Mouse (Mus musculus) kidney, postnatal 4 days (tissue): ENCODE measurements around the gene Prpf6.

Experiments used
- DNase-seq, 2 experiments: peaks; one replicate each; pipeline ENCODE4 v3.0.0; 2021; ENCODE audit warnings: mixed read lengths in 2 of 2

The Prpf6 gene

DNA sequence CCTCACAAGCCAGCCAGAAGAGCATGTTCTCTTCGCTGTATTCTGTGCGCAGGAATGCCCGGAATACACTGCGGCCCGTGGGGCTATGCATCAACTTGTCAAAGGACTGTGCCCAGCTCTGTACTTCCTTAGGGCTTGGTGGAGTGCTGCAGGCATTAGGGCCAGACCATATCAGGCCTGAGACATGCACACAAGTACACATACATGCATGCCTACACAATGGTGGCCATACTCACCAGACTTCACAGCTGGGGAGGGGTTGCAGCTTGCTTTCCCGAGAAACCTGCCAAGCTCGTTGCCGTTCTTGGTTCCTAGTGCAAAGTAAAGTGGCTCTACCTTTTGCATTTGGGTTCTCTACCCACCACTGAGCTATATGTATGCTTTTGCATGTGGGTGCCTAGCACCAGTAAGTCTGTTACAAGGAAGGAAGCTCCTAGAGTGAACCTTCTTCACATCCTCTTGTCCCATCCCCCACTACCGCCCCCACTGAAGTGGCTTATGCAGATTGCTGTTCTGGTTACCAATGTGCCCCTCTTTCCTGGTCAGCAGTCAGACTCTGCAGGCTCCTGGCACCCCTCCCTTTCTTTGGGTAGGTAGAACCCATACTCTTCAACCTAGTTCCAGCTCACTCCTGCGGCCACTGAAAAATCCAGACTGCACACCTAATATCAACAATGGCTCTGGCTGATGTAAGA lies 97.9 kb downstream of the Prpf6 start:
- no peak for DNase-seq

DNA sequence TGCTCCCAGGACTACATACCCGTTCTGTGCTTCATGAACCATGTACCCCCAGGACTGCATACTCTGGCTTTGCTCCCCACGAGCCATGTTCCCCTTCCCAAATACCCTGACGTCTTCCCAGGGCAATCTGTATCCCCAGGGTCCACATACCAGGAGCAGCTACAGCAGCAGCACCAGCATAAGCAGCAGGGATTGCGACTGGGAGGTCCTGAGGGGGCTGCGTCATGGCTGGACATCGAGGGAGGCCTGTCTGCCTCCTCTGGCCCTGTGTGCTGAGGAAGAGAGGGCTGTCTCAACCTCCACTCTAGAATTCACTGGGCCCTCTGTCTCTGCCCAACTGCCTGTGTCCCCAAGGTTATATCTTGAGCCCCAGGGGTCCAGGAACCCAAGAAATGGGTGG lies 99.4 kb downstream of the Prpf6 start:
- DNase-seq, result no peak

DNA sequence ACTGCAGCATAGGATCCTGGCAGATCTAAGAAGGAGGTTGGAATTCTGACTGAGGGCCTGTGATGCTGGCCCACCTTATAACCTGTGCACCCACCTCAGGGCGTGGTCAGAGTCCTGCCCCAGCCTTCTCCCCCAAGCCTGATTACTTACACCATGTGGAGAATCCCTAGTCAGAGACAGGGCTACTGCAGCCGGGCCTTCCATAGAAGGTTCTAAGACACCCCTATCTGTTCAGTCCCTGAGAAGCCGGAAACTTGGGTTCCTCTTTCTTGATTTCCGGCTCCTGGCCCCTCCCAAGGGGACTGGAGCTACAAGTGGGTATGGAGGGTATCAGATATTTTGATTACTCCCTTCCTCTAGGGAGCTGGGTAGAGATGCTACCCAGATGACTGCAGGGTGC lies 99.9 kb downstream of the Prpf6 start:
- no peak for DNase-seq

DNA sequence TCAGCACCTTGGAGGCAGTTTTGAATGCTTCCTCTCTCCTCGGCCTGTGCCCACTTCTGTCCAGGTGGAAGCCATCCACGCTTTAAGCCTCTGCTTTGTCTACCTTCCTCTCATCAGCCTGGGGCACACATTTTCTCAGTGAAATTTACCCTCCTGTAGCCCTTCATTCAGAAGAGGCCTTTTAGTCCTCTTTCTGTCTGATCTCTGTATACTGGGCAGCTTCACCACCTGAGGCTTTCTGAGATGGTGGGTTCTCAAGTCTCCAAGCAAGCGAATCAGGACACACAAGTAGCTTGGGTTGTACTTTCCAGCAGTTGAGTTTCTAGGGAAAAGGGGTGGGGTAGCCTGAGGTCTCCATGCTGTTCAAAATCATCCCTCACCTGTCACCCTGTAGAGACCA lies 100.6 kb downstream of the Prpf6 start:
- no peak for DNase-seq

DNA sequence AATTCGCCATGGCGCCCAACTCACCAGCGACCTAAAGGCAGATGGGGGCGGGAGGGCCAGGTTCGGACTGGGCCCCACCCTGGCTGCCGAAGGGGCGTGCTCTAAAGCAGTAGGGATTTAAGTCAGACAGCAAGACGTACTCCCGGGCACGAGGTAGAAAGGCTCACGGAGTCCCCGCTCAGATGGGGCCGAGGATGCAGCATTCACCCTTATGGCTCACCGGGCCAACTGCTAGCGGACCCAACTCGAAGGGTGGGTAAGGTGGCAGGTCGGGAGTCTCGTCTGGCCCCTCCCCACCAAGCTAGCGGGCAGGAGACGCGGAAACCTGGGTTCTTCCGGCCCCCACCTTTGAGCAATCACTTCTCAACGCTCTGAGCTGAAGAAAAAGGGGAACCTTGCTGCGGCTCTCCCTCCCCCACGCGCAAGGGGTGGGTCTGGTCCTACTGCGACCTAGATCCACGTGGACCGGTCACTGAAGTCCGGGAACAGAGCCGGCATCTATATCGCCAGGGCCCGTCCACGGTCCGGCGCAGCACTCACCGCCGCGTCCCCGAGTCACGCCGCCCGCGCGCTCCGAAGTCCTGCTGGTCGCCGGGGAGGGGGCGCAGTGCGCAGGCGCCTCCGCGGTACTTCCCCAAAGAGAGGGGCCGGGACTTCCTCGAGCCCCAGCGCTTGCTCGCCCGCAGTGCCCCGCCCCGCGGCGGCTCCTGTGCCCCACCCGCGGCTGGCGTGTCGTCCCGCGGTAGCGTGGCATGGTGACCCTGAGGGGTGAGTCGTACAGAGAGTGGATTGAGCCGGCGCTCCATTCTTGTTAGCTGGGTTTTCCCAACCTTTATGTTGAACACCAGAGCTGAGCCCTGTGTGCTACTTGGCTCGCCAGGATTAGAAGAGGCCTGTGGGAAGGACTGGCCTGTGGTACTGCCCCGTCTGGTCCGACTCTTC lies 101.9 kb downstream of the Prpf6 start, which contains the start of gene Rgs19:
Gene Rgs19 (minus strand): TSS at position 639 of the 942 bp plus-strand sequence.
- DNase-seq, result peak; percentile 83 to 88

DNA sequence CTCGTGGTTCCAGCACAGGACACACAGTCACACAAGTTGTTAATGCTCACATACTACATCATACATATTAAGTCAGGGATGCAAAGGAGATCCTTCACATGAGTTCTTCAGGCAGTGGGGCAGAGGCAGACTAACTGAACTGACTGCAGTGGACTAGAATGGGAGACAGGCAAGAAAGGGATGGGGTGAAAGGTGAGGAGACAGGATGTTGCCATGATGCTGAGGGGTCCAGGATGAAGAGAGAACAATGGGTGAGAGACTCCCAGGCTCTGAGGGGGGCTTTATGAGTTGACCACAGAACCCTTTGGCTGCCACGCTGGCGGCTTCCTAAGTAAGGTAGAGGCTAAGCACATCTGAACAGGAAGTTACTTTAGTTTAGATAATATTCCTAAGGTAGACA lies 102.9 kb downstream of the Prpf6 start:
- DNase-seq, result no peak

DNA sequence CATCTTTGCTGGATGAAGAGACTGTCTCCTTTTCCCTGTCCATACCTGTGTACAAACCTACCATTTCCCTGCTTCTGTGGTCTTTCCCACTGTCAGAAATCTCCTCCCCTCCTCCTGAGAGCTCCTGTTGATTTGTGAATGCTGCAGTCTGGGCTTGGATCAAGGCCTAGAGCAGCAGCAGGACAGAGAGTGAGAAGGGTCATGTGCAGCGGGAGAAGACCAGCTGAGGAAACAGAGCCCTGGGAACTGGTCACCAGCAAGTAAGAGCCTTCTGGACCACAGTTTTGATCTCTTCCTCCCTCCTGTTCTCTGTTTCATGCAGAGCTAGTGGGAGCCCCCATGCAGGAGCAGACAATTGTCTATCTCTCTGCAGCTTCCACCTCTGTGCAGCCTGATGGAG lies 104.1 kb downstream of the Prpf6 start:
- no peak for DNase-seq

DNA sequence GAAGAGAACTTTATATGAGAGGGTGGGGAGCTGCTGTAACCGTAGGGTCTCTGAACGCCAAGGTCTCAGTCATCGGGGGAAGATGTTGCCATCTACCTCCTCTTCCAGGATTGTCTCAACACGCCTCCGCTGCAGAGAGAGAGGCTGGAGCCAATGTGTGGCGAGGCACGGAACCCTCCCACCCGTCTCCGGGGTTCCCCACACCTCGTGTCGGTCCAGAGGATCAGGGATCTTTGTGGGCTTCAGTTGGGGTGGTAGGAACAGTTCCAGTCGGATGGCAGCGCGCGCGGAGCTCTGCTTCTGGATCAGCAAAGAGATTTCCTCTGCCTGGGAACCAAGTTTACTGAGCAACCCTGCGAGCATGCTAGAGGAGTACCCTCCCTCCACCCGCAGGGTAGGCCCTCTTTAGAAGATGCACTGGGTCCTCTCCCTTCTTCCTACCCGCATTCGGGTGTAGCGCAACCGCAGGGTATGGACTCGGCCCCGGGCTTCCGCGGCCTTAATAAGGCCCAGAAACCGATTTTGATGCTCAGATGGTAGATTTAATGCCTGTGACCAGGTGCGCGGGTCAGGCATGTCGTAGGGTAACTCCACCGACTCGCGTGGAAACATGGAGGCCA lies 105.2 kb downstream of the Prpf6 start:
- DNase-seq, result no peak

DNA sequence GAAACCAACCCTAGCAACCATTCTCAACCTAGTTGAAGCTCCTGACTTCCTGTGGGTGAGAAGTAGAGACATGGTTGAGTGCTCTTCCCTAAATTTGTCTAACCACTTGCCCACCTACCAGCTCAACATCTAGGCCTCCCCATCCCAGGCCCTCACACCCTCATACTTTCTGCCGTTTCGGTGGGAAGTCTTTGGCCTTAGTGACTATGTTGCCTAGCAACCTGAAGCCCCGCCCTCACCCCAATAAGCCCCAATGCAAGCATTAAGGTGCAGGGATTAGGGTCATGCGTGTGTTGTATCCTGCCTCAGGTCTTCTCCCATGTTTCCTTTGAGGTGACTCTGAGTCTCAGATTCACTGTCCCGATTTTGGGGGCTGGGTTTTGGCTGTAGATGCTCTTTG lies 106.6 kb downstream of the Prpf6 start, which contains the start of gene Lkaaear1:
Gene Lkaaear1 (minus strand): TSS at position 202 of the 400 bp plus-strand sequence.
- DNase-seq, result no peak
